Mouse (Mus musculus) heart, embryonic 13.5 days (tissue): Measurements from ENCODE around the gene Fam163a. TPM values are rescaled to one million over a fixed set of nuclear protein-coding genes. Genes with fewer than 3 reads are reported as not detected.
A peak's percentile ranks its signal among the peaks of the same experiment; 100 is the strongest.

Experiments used
- ATAC-seq: fragments of 200-750 bp; cut with Nextera tagmentation; 2 replicates; pipeline ENCODE4 v1.8.0; 2017; ENCODE audit warnings: moderate TSS enrichment; ENCODE audit not compliant: insufficient number of reproducible peaks, low FRiP score, low TSS enrichment; ENCODE audit errors: extremely low read depth
- H3K27ac ChIP-seq: fragments of 300-500 bp; sonication (generic); replicated peaks from 2 replicates; pipeline ENCODE4 v1.5.1; 2015; ENCODE audit warnings: moderate library complexity, mild to moderate bottlenecking, inconsistent platforms
- H3K27me3 ChIP-seq: fragments of 300-500 bp; sonication (generic); replicated peaks from 2 replicates; pipeline ENCODE4 v1.6.1; 2015; ENCODE audit warnings: mild to moderate bottlenecking, inconsistent platforms
- H3K36me3 ChIP-seq: fragments of 300-500 bp; sonication (generic); 2 replicates; pipeline ENCODE4 v1.6.1; 2015; ENCODE audit warnings: mild to moderate bottlenecking, inconsistent platforms
- H3K4me1 ChIP-seq: fragments of 300-500 bp; sonication (generic); 2 replicates; pipeline ENCODE4 v1.6.1; 2015; ENCODE audit warnings: inconsistent platforms
- H3K4me2 ChIP-seq: fragments of 300-500 bp; sonication (generic); 2 replicates; pipeline ENCODE4 v1.6.1; 2015; ENCODE audit warnings: inconsistent platforms, mild to moderate bottlenecking, moderate library complexity
- H3K4me3 ChIP-seq: fragments of 300-500 bp; sonication (generic); 2 replicates; pipeline ENCODE4 v1.5.1; 2015; ENCODE audit warnings: moderate library complexity, mild to moderate bottlenecking, inconsistent platforms
- H3K9ac ChIP-seq: fragments of 300-500 bp; sonication (generic); 2 replicates; pipeline ENCODE4 v1.6.1; 2015; ENCODE audit warnings: inconsistent platforms, mild to moderate bottlenecking, moderate library complexity
- H3K9me3 ChIP-seq: fragments of 300-500 bp; sonication (generic); 2 replicates; pipeline ENCODE4 v1.6.1; 2016; ENCODE audit warnings: inconsistent platforms
- WGBS: fragments of 180-500 bp; shearing (Covaris S2); methylation state at CpG from one replicate; pipeline ENCODE4 v1.1.7; 2015; ENCODE audit warnings: mixed read lengths; 5-methylcytosine and 5-hydroxymethylcytosine counted together
- polyA plus RNA-seq: library from polyadenylated mRNA; unstranded; fragments of >200 nt; fragmentation: Nextera tagmentation; extraction: Ambion mirVana; gene quantifications from 2 replicates; pipeline ENCODE4 v1.2.1, GENCODE M21; 2015

Gene Fam163a
- polyA plus RNA-seq, 1 experiment from 2014 or later: 2.5 TPM

DNA sequence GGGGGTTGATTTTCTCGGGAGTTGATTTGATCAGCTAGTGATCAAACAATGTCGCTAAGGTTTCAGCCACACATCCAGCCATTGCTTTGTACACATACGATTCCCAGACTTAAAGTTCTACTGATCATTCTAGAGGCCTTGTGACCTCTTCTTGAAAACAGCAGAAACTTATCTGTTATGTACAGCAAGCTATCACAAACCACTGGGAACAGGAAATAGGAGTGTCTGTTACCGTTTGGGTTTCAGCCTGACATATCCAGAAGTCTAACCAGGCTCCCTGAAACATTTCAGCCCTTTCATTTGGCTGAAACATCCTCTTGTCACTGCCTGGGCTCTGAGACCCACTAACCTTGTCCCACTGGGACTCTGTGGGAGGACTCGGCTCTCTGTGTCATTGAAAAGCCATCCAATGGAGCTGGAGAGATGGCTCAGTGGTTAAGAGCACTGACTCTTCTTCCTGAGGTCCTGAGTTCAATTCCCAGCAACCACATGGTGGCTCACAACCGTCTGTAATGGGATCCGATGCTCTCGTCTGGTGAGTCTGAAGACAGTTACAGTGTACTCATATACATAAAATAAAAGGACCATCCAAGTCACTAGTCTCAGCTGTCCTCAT, 90.8 kb downstream of the Fam163a start:
- Histone ChIP-seq H3K4me2 (no peak overlapping the region), H3K27ac (0 out of 2 replicates have a peak overlapping the region, but pooled peaks have one; percentile 12), H3K4me1 (peaks cover 25% of the 10 kb centered on the region), H3K9ac (no peak overlapping the region), H3K36me3 (no peaks in the 10 kb centered on the region), H3K4me3 (no peak overlapping the region), H3K27me3 (no peaks in the 10 kb centered on the region), H3K9me3 (no peaks in the 10 kb centered on the region)
- no peak for ATAC-seq
- 51% methylated on average over 8 of the region's 8 CpGs for WGBS

DNA sequence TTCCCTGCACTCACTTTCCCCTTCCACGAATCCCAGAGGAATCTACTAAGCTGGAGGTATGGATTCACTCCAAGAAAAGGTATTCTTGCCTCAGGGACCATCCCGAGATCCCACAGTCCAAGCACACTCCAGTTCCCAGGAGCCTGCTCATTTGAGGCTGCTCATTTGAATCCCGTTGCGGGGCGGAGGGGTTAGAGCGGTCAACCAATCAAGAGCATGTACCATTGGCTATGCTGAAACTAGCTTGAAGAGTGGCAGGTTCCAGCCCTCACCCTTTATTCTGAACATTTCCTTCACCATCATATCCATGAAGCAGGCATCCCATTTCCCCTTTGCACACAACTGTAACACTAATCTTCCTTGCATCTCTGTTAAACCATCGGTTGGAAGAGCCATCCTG, 92.7 kb downstream of the Fam163a start:
- Histone ChIP-seq H3K4me2 (no peak overlapping the region), H3K9me3 (no peaks in the 10 kb centered on the region), H3K36me3 (no peaks in the 10 kb centered on the region), H3K4me1 (peaks cover 35% of the 10 kb centered on the region), H3K27ac (no peak overlapping the region), H3K4me3 (no peak overlapping the region), H3K9ac (no peak overlapping the region), H3K27me3 (no peaks in the 10 kb centered on the region)
- no peak for ATAC-seq
- 53% methylated on average over 7 of the region's 7 CpGs for WGBS

DNA sequence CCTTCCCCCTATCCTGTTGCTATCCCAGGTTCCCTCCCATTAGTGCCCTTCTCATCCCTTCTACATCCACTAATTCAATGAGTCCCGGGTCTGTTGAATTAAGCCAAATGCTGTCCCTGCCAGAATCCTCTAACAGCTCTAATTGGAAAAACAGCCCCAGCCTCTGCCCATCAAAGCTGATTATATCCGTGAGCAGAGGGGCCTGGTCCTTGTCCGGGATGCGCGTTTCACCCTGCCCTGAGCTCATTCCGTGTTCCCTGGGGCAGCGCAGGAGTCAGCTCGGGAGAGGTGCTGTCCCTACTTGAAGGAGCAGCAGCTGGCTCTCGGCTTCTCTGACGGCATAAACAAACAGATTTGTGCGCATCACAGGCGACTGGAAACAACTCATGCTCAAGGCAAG, 93.1 kb downstream of the Fam163a start:
- Histone ChIP-seq H3K9me3 (no peaks in the 10 kb centered on the region), H3K9ac (no peak overlapping the region), H3K4me1 (peaks cover 32% of the 10 kb centered on the region), H3K4me2 (peak overlapping the region; percentile 13; the same call in 1 of the 2 replicates), H3K27ac (no peak overlapping the region), H3K27me3 (no peaks in the 10 kb centered on the region), H3K36me3 (no peaks in the 10 kb centered on the region), H3K4me3 (no peak overlapping the region)
- no peak for ATAC-seq
- 34% methylated on average over 12 of the region's 12 CpGs for WGBS

DNA sequence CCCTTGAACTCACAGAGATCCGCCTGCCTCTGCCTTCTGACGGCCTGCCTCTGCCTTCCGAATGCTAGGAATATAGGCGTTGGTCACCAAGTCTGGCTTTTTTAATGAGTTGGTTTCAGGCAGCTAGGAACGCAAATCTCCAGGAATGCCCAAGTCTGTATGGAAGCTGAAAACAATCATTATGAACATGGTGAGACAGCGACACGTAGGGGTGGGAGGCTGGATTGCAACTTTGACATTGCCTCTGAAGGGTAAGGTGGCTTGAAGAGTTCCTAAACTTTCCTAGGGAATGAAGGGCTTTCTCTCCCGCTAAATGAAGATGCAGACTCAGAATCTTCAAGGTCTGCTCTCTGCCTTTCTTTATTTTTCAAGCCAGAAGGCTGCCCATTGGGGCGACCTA, 93.7 kb downstream of the Fam163a start:
- H3K4me3 ChIP-seq: no peak overlapping the region
- 68% methylated on average over 9 of the region's 9 CpGs for WGBS
- no peak for ATAC-seq

DNA sequence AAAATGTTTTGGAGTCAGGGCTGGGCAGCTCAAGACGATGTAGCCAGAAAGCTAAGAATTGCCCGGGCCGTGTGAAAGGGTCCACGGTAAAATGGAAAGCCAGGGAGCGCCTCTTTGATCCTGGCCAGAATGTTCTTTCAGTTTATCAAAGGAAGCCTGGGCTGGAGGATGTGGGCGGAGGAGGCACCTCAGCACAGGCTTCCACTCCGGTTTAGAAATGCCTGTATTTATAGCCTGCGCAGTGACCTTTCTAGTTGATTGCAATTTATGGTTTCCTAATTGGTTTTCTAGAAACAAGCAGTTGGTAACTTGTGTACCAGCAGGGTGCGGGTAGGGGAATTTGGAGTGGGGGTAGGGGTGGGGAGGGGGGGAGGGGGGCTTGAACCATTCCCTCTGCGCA, 96.4 kb downstream of the Fam163a start:
- Histone ChIP-seq H3K4me2 (0 out of 2 replicates have a peak overlapping the region, but pooled peaks have one; percentile 7), H3K27me3 (no peaks in the 10 kb centered on the region), H3K27ac (peak overlapping the region; percentile 1; the same call in 1 of the 2 replicates), H3K4me1 (peaks cover 15% of the 10 kb centered on the region), H3K4me3 (no peak overlapping the region), H3K36me3 (no peaks in the 10 kb centered on the region), H3K9me3 (peaks cover 9% of the 10 kb centered on the region; the same call in 1 of the 2 replicates), H3K9ac (no peak overlapping the region)
- no peak for ATAC-seq
- 44% methylated on average over 10 of the region's 10 CpGs for WGBS

More for the DNA sequence above, 93.7 kb downstream of the Fam163a start:
- no peak overlapping the region for H3K9ac ChIP-seq
- H3K9me3 ChIP-seq: no peaks in the 10 kb centered on the region
- H3K36me3 ChIP-seq: no peaks in the 10 kb centered on the region
- H3K27me3 ChIP-seq: no peaks in the 10 kb centered on the region
- H3K4me1 ChIP-seq: peaks cover 29% of the 10 kb centered on the region
- H3K27ac ChIP-seq: no peak overlapping the region
- H3K4me2 ChIP-seq: no peak overlapping the region

DNA sequence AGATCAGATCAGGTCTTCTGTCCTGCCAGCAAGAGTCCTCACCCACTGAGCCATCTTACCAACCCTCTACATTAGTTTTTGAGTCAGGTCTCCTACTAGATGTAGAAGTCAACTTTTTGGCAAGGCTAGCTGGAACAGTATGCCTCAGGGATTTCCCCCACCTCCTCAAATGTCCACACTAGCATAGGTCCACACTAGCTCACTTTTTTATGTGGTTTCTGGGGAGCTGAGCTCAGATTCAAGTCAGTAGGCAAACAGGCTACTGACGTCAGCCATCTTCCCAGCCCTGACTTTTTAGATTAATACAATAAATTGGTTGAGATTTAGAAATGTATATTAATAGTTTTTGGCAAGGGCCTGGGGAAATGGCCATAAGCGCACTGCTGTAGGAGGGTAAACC, 97.4 kb downstream of the Fam163a start:
- H3K9ac ChIP-seq: no peak overlapping the region
- H3K9me3 ChIP-seq: peaks cover 9% of the 10 kb centered on the region; the same call in 1 of the 2 replicates
- ATAC-seq: no peak
- H3K27ac ChIP-seq: no peak overlapping the region
- H3K27me3 ChIP-seq: no peaks in the 10 kb centered on the region
- 85% methylated on average over 2 of the region's 2 CpGs for WGBS
- no peak overlapping the region for H3K4me2 ChIP-seq
- H3K4me3 ChIP-seq: no peak overlapping the region
- peaks cover 15% of the 10 kb centered on the region for H3K4me1 ChIP-seq
- no peaks in the 10 kb centered on the region for H3K36me3 ChIP-seq

DNA sequence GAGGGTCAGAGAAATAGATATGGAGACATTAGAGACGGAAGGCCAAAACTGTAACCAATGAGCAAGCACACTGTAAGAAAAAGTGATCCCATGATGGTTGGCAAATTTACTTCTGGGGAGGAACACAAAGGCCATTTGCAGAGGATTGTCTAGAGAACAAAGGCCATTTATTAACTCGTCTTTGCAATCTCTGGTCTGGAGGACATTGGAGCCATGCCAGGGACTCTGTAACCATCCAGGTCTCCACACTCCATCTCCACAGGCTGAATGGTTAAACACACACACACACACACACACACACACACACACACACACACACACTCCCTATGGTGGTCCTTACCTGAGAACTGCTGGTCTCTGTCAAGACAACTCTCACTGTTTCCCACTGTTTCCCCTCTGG, 99.4 kb downstream of the Fam163a start:
- no peak overlapping the region for H3K4me2 ChIP-seq
- 46% methylated on average over 2 of the region's 2 CpGs for WGBS
- ATAC-seq: no peak
- peaks cover 11% of the 10 kb centered on the region for H3K4me1 ChIP-seq
- no peaks in the 10 kb centered on the region for H3K36me3 ChIP-seq
- no peak overlapping the region for H3K4me3 ChIP-seq
- peaks cover 14% of the 10 kb centered on the region; the same call in 1 of the 2 replicates for H3K9me3 ChIP-seq
- no peaks in the 10 kb centered on the region for H3K27me3 ChIP-seq
- H3K27ac ChIP-seq: no peak overlapping the region
- no peak overlapping the region for H3K9ac ChIP-seq

DNA sequence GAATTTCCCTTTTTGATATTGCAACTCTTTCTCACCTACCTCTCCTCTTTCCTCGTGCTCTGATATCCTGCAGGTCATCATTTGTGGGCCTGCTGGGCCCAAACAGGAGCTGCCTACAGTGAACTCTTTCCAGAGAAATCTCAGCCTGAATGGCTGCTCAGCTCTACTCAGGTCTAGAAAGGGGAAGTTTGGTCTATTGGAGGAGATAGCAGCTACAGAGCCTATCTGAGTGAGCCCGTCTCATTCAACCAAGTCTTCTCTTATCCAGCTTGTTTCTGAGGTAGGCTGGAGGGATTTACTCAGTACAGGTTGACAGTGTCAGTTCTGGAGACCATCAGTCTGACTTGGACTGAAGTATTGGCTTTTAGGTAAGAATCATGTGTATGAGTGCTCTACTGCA, 101.1 kb downstream of the Fam163a start:
- Histone ChIP-seq H3K4me3 (no peak overlapping the region), H3K9ac (no peak overlapping the region), H3K36me3 (no peaks in the 10 kb centered on the region), H3K4me2 (no peak overlapping the region), H3K27ac (no peak overlapping the region), H3K4me1 (peaks cover 8% of the 10 kb centered on the region), H3K9me3 (peaks cover 19% of the 10 kb centered on the region; the same call in 1 of the 2 replicates), H3K27me3 (no peaks in the 10 kb centered on the region)
- 80% methylated on average over 2 of the region's 2 CpGs for WGBS
- no peak for ATAC-seq

DNA sequence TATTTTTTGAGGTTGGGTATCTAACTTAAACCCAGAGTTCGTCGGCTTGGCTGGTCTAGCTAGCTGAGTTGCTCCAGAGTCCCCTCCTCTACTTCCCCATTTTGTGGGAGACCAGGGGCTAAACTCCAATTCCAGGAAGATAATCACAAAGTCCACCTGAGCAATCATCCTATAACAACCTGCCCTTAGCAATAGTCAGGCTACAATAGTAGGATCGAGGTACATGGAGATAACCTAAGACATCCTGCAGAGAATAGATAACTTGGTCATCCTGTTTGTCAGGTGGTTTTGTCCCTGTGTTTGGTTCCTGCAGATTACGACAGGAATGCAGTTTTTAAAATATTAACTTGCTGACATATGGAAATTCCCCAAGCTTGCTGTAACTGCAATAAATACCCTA, 113.0 kb downstream of the Fam163a start:
- Histone ChIP-seq H3K27ac (no peak overlapping the region), H3K9me3 (no peaks in the 10 kb centered on the region), H3K9ac (no peak overlapping the region), H3K36me3 (no peaks in the 10 kb centered on the region), H3K4me2 (no peak overlapping the region), H3K4me1 (no peaks in the 10 kb centered on the region), H3K4me3 (no peak overlapping the region), H3K27me3 (no peaks in the 10 kb centered on the region; the same call in 1 of the 2 replicates)
- ATAC-seq: no peak
- 77% methylated on average over 4 of the region's 4 CpGs for WGBS

DNA sequence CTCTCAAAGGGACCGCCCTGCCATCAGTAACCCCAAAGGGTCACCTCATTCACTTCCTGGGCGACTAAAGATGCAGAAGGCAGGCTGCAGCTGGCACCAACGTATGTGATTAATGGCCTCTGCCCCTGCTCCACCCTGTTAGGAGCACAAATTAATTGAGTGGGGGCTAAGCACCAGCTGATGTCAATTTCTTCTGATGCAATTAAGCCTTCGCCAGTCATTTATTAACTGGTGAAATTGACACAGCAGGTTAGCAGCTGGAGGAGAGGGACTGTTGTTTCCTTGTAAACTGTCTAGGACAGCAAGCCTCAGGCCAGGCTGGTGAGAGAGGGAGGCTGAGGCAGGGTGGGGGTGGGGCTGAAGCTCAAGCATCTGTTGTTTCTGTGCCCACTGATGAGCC, 114.8 kb downstream of the Fam163a start:
- Histone ChIP-seq H3K27ac (no peak overlapping the region), H3K4me2 (no peak overlapping the region), H3K9ac (no peak overlapping the region), H3K36me3 (no peaks in the 10 kb centered on the region), H3K27me3 (no peaks in the 10 kb centered on the region; the same call in 1 of the 2 replicates), H3K4me1 (peaks cover 3% of the 10 kb centered on the region; the same call in 1 of the 2 replicates), H3K9me3 (no peaks in the 10 kb centered on the region), H3K4me3 (no peak overlapping the region)
- no peak for ATAC-seq
- WGBS: 81% methylated on average over 4 of the region's 4 CpGs

DNA sequence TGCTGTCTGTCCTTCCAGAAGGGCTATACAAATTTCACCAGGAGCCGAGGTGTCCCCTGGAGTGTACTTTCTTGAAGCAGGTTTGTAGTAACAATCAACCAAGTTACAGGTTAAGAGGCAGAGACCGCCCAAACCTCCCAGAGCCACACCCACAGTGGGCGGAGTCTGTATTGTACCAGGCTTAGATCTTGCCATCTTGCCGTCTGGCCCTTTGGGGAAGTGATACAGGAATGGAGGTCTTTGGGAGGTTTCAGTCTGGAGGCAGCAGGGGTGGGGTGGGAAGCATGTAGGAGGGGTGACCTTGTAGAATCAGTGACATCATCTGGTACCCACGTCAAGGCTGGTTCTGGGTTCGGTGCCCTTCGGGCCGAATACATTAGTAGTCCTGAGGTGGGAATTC, 115.3 kb downstream of the Fam163a start:
- Histone ChIP-seq H3K4me2 (no peak overlapping the region), H3K4me3 (no peak overlapping the region), H3K27ac (no peak overlapping the region), H3K9me3 (no peaks in the 10 kb centered on the region), H3K36me3 (no peaks in the 10 kb centered on the region), H3K27me3 (no peaks in the 10 kb centered on the region; the same call in 1 of the 2 replicates), H3K9ac (no peak overlapping the region), H3K4me1 (peaks cover 8% of the 10 kb centered on the region)
- WGBS: 76% methylated on average over 8 of the region's 8 CpGs
- no peak for ATAC-seq

DNA sequence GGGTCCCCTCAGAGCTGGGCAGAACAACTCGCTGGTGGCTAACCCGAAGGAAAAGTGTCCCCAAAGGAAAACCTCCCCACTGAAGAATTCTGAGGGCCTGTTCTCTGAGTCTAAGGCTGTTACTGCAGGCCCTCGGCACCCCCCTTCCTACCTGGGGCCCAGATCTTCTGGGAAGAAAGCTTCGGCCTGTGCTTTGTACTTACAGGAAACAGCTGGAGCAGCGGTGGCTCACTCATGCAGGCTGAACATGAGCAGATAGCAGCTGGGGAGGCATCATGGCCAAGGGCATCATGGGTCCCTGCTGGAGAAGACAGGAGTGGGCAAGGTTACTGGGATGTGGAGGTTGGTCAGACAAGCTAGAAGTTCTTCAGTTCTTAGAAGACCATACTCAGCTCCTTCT, 117.2 kb downstream of the Fam163a start:
- H3K27ac ChIP-seq: no peak overlapping the region
- peaks cover 24% of the 10 kb centered on the region for H3K4me1 ChIP-seq
- no peaks in the 10 kb centered on the region for H3K9me3 ChIP-seq
- no peaks in the 10 kb centered on the region; the same call in 1 of the 2 replicates for H3K27me3 ChIP-seq
- H3K4me3 ChIP-seq: no peak overlapping the region
- H3K9ac ChIP-seq: no peak overlapping the region
- H3K36me3 ChIP-seq: no peaks in the 10 kb centered on the region
- 74% methylated on average over 5 of the region's 5 CpGs for WGBS
- H3K4me2 ChIP-seq: no peak overlapping the region
- no peak for ATAC-seq
